Mouse (Mus musculus) olfactory bulb, adult 2 months (tissue): ENCODE measurements at regions not wholly inside any gene's neighbourhood (a gene's known extent, or its start where the extent isn't known, plus 50 kb on each side); places are given as distances from the start of the nearest gene placed in this dataset.

Experiments used
- H3K27ac ChIP-seq: fragments of 200-500 bp; 2 replicates; pipeline ENCODE4 v1.5.1; 2012; ENCODE audit warnings: low read depth, low read length; ENCODE audit not compliant: insufficient read depth
- H3K4me1 ChIP-seq: fragments of 200-500 bp; 2 replicates; pipeline ENCODE4 v1.6.1; 2012; ENCODE audit warnings: low read length; ENCODE audit not compliant: control insufficient read depth, insufficient read depth
- H3K4me3 ChIP-seq: fragments of 200-500 bp; 2 replicates; pipeline ENCODE4 v1.5.1; 2012; ENCODE audit warnings: mild to moderate bottlenecking, low read depth, low read length, moderate library complexity; ENCODE audit not compliant: insufficient read depth
- CTCF ChIP-seq: fragments of 200-500 bp; IDR thresholded peaks from 2 replicates; pipeline ENCODE4 v1.5.1; 2012; ENCODE audit warnings: low read depth, mild to moderate bottlenecking, low read length, moderate library complexity; ENCODE audit not compliant: insufficient read depth
- POLR2A ChIP-seq: fragments of 200-500 bp; IDR thresholded peaks from 2 replicates; pipeline ENCODE4 v1.6.1; 2012; ENCODE audit warnings: mild to moderate bottlenecking, low read depth, low read length, moderate library complexity; ENCODE audit not compliant: insufficient read depth
- WGBS: fragments of 180-500 bp; shearing (Covaris S2); methylation state at CpG from one replicate; pipeline ENCODE4 v1.1.7; 2018; 5-methylcytosine and 5-hydroxymethylcytosine counted together

DNA sequence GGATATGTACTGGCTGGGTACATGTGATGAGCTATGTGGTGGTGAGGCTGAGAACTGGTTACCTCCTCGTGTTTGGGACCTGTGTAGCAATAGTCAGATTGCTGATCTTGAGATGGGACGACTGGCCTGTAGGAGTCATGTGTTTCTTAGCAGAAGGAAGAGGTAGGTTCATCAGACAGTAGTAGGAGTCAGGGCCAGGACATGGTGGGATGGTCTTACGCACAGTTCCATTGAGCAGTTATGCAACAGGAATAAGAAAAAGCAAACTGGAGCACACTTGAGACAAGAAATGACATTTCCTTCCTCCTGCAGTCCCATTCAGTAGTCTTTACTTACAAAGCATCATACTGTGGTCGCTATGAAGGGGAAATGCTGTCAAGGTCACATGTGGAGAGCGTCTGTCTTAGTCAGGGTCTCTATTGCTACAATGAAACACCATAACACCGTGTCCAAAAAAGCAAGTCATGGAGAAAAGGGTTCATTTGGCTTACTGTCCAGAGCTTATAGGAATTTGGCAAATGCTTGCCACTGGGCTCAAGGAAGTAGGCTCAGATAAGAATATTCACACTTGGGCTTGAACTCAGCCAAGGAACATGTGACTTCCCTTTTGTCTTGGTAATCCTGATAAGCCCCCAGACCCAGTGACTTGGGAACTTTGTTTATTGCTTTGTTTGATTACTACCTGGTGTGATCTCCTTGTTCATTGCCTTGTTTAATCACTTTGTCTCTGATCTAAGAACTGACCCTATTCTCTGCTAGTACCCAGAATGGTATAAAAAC lies 72.0 kb downstream of the Tnfaip3 start:
- Histone ChIP-seq H3K27ac (no peak overlapping the region), H3K4me1 (no peaks in the 10 kb centered on the region), H3K4me3 (no peak overlapping the region)
- WGBS = 83% methylated on average over 6 of the region's 6 CpGs
- TF ChIP-seq CTCF = no peak
- no peak for TF ChIP-seq POLR2A

GRCm38 (mm10) chr10:18946727-18947126 lies 68.7 kb downstream of the Tnfaip3 start:
- Histone ChIP-seq H3K4me1 (no peaks in the 10 kb centered on the region), H3K4me3 (no peak overlapping the region), H3K27ac (no peak overlapping the region)
- TF ChIP-seq CTCF (no peak), POLR2A (no peak)
